Mouse (Mus musculus): Measurements from ENCODE around the gene Fig4.

- TF ChIP-seq CTCF (IDR thresholded peaks at IDR 0.05; ENCODE audit: borderline replicate concordance, insufficient read depth, low read length) (no peak), POLR2A (IDR thresholded peaks at IDR 0.05; ENCODE audit: low read depth, low read length) (no peak)
Measured at GRCm38 (mm10) chr10:41261889-41262288, 41.2 kb downstream of the Fig4 start.
